Mouse (Mus musculus) mouse trophoblast stem cell (cell line): ENCODE results near the gene Adgrg3.

ENCODE experiments used
- in situ Hi-C, 2 experiments: fragments of 300-500 bp; cut with MseI, MboI; formaldehyde crosslinking; loops; 2 replicates in 1 of 2; 3 replicates in 1 of 2; pipeline ENCODE4 v1.15.1; 2025

Gene Adgrg3

DNA sequence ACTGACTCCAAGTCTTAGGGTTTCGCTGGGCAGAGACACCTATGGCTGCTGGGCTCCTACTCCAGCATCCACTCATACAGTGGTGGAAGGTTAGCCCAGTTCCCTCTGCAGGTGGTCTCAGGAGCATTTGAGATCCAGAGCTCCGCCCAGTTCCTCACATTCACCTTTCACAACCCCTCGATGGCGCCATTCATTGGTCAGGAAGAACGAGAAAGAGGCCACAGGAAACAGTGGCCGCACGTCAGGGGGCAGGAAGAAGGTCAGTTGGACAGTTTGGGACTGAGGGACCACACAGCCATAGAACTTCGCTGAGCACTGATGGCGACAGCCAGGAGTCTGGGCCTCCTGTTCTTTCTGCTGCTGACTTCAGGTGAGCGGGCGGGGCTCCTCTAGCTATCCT is at the start of gene Adgrg3:
Adgrg3 (plus strand) TSS at position 242 of the 400 bp plus-strand sequence.
- in situ Hi-C loops: no loop called here

DNA sequence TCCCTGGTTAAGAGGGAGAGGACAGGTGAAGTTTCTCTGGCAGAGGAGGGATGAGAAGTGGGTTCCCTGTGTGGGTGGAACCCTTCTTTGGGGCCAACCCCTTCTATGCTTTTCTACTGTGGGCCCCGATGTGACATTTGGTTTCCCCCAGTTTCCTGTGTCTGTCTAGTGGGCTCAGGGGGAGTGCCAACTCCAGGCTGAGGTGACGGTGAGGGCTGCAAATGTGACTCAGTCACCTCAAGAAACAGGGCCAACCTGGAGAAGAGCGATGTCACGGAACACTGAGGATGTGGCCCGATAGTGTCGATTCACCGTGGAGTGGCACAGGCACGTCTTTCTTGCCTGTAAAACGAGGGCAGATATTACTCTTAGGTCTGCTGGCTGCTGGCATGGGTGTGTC is 44.2 kb upstream of the Adgrg3 start:
- in situ Hi-C loops: no loop called here

DNA sequence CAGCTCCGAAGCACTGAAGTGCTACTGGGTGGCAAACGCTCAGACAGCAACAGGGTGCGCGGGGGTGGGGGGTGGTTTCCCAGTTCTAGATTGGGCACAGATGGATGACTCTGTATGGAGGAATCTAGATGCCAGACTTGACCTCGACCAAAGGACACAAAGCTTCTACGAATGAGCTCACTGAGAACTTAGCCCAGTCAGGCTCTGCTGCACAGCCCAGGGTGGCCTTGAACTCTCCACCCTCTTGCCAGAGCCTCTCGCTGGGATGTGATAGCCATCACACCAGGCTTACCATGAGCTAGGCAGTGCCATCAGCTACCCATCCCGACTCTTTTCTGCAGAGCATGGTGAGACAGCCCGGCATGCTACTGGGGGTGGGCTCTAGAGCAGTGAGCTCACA is 43.7 kb upstream of the Adgrg3 start:
- in situ Hi-C loops: no loop called here

DNA sequence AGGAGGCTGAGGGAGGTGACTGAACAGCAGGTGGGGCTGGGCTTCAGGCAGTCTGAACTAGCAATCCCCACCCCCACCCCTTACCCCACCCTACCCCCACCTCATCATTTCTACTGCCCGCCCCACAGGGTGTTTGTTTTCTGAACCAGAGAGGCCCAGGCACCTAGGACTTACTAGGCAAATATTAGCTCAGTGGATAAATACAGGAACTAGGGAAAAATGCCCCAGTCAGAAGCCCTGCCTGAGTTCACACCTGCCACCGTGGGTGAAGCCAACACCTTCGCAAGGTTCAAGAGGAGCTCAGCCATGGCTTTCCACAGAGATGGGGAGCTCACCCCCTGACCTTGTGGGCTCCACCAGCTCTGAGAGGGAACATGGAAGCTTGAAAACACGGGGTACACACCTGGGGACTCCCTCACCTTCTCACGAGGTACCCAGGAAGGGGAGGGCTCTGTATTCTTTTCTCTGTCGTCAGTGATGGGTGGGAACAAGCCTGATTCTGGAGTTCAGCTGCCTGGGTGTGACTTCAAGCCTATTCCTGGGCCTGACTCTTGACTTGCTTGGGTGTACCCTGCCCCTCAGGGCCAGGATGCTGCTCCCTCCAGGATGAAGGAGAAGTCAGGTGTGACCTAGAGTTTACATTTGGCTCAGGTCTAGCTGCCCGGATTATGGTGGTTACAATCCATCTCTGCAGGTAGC is 42.9 kb upstream of the Adgrg3 start, which contains the start of gene Adgrg1:
Adgrg1 (plus strand) TSS at position 285 of the 699 bp plus-strand sequence.
- in situ Hi-C loops: no loop called here

DNA sequence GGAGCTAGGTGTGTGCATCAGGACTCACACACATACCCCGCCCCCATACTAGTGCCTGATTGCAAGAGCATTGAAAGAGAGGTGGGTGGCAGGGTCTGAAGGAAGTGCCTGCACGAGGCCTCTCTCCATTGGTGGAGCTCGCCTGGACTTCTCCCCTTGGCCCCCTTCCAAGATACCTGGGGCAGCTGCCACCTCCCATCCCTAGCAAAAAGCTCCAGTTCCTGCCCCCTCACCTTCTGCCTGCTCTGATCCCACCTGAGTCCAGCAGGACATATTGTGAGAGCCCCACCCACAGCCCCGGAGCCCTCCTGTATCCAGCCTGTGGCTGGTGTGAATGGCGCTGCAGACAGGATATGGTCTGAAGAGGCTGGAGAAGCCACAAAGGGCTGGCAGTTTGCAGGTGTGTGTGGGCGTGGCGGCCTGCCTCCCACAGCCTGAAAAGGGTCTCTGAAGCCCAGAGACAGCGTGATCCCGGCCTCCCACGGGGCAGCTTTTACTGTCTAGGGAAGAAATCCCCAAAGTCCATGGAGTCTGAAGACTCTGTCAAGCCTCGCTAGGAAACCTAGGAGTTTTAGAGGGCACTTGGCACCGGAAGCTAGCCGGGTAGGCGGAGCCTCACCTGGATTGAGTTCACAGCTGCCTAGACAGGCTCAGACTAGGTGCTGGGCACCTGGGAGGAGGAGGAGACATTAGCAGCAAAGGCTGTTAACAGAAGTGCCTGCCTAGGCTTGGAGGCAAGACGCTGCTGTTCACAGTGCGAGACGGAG is 40.7 kb upstream of the Adgrg3 start:
- in situ Hi-C loops: no loop called here

DNA sequence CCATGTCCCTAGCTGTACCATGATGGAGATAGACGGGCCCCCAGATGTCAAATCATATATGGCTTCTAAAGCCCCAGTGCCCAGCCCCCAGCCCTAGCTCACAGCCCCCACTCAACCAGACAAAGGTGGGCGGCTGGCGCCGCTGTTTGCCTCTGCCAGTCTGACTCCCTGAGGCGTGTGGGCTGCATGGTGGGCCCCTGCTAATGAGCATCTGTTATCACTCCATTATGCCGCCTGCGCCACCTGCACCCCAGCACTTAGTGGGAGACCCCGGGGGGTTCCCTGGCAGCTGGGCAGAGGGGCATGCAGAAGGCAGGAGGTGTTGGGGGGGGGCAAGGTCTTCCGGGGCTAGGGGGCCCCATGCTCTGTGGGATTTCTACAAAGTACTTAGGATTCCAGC is 39.4 kb upstream of the Adgrg3 start:
- in situ Hi-C loops: no loop called here

DNA sequence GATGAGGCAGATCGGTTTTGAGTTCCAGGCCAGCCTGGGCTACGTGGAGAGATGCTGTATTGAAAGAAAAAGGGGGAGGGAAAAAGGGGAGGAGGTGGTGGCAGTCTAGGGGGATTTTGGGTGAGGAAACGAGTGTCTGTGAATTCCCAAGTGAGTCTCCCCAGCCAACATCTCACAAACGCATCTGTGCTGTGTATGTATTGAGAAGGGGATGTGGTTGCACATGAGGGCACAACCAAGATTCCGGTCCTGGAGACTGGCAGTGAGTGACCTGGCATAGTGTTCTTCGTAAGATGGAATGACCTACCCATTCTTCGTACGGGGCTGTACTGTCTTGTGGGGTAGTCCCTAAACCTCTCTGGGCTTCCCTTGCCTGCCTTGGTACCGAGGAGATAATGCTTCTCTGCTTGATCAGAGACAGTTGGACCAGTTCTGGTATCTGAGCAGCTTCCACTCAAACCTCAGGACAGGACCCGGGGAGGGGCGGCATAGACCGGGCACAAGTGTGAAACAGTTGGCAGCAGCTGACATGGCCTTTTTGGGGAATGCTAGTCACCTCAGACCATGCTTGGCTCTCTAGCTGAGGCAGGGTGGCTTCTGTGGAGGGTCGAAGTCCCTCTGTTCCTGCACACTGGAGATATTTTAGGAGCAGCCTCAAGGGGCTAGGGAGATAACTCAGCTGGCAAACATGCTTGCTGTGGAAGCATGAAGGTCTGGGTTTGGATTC is 38.7 kb upstream of the Adgrg3 start:
- in situ Hi-C loops: no loop called here

DNA sequence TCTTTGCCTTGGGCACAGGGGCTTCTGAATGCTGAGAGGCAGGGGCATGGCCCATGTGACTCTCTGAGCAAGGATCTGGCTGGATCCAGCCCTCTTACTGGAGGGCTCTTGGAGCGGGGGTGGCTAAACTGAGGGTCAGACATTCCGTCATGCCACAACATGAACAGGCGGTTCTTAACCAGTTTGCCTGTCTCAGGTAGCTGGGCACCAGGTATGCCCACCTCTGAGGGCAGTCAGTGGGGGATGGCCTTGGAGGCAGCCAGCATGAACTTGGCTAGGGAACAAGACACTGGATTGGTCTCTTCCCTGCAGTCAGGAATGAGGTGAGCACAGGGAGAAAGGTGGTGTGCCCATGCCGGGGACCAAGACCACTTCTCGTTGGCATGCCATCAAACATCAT is 37.3 kb upstream of the Adgrg3 start:
- in situ Hi-C loops: no loop called here

DNA sequence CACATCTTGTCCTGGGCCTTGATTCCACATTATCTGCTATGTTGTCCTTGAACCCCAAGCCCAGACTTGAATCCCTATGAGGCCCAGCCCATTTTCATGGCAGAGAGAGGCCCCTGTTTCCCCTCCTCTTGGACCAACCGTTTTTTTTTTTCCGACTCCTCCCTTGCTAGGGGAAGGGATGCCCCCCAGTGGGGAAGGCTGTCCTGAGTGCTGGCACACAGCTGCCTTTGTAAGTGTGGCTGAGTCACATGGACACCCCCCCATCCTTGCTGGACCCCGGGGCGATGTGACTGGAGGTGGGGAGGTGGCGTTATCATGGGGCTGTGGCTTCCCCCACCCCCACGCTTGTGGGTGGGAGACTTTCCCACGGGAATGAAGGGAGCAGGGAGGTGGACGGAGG is 36.5 kb upstream of the Adgrg3 start:
- in situ Hi-C loops: no loop called here

DNA sequence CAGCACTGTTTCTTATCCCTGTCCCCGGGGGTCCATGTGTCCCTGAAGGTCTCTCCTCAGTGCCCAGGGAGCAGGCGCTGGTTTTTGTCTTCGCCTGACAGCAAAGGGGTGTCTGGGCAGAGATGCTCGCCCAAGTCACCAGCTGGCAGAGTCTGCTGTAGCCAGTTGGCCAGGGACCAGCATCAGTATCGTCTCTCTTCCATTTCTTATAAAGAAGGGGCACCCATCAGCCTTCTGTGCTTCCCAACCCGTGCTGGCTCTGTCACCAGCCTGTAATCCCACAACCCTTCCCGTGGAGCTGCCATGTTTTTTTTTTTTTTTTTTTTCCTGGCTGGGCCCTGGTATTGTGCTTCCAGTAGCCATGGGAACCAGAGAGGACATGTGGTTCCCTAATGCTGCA is 35.6 kb upstream of the Adgrg3 start:
- in situ Hi-C loops: no loop called here

DNA sequence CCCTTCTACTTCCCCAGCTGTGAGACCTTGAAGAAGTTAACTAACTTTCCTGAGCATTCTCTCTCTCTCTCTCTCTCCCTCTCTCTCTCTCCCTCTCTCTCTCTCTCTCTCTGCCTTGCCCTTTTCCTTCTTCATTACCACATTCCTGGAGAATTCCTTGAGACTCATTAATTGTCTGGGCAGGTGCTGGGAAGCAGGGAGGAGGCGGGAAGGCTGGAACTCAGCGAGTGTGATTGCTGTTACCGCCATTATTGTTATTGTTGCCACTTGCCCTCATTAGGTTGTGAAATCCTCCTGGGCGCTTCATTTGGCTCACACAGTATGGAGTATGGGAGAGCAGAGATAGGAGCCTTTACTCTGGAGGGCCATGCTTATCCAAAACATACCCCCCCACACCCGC is 34.3 kb upstream of the Adgrg3 start:
- in situ Hi-C loops: no loop called here

DNA sequence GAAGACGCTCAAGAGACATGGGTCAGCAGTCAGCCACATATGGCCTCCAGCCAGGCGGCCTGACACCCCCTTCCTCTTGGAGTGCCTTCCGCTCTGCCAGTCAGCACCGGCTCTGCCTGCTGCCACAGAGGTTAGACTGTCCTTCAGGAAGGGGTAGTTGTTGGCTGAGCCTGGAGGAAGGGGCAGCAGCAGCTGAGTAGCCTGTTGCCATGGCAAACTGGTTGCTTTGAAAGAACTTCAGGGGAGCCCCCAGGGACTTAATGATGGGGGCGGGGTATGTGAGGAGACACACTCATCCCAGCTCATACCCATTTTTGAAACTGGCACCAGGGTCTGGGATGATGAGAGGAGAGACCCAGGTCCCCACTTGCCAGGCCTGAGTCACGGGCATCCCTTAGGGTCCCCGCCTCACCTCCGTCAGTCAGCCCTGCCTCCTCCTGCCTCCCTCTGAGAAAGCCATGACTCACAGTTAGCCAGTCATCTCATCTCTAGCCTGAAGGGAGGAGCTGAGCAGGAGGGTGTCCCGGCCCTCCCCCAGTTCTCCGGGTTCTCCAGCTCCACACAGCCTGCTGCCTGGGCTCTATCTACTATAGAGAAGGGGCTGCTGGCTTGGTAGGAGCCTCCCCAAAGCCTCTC is 33.5 kb upstream of the Adgrg3 start:
- in situ Hi-C loops: no loop called here

DNA sequence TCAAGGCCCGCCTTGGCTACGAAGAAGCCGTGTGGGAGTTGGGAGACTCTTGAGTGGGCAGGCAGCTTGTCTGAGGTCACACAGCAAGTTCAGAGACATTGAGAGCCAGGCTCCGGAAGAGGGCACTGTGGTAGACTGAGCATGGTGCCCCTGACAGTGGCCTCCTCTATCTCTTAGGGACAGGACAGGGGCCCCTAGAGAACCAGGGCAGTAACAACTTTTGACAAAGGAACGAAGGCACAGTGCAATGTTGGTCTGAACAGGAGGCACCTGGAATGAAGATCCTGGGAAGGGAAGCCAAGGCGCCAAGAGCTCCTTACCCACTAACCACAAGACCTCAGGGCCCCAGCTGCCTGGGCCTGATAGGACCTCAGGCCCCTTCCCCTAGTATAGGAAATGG is 32.5 kb upstream of the Adgrg3 start:
- in situ Hi-C loops: no loop called here

DNA sequence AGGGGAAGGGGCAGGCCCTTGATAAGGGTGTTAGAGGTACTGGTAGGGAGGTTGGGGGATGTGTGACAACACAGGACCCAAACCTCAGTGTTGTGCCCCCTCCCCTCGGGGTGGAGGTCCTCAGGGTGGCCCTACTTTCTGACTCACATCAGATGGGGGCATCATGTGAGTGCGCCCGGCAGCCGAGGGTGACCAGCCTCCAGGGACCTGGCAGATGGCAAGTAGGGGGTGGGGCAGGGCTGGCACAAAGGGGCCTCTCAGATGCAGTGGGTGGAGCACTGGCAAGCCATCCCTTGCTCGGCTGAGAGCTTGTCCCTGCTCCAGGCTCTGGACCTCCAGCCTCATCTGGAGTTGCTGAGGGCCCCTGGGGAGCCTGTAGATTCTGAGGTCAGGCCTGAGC is 30.8 kb upstream of the Adgrg3 start:
- in situ Hi-C loops: no loop called here

DNA sequence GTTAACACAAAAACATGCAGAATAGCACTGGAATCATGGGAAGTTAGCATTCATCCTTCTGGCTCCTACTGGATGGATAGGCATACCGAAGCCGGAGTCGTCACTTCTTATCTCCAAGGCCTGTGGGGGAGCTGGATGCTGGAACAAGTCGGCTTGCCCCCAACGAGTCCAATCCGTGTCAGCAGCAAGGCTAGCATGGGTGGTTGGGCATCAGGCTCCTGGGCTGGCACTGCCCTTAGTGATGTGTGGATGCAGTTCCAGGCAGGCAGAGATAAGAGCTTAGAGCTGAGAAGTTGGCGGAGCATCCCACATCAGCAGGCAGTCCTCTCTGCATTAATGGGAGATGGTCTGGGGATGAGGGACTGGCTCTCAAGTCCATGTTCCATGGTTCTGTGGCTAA is 29.9 kb upstream of the Adgrg3 start:
- in situ Hi-C loops: no loop called here

DNA sequence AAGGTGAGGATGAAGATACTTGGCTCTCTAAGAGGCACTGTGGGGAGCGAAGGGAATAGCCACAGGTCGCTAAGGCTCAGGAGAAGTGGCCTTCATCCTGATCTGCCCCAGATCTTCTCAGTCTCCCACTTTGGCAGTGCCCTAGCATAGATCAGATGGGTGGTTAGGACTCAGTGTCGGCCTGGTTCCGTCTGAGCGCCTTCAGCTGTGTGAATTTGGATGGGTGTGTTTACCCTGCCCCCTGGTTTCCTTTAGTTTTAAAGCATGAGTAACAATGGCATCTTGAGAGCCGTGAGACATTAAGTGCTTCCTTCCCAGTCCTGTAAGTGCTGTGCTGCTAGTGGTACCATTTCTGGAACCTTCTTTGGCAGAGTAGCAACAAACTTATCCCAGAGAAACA is 28.9 kb upstream of the Adgrg3 start:
- in situ Hi-C loops: no loop called here

DNA sequence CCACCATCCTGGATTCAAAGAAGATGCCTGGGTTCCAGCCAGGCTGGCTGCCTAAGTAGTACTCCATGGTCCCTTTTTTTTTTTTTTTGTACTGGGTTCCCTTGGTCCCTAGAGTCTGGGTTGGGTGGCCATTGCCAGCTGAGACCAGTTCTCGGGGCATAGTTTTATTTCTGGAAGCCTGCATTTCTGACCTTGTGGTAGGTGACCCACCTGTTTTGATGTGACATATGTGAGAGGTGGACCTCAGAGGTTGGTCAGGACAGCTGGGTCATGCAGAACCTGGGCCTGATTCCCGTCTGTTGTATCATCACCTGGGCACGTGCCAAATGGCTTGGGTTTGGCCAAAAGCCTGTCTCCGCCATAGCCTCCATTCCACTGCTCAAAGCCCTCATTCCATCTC is 27.8 kb upstream of the Adgrg3 start:
- in situ Hi-C loops: no loop called here

DNA sequence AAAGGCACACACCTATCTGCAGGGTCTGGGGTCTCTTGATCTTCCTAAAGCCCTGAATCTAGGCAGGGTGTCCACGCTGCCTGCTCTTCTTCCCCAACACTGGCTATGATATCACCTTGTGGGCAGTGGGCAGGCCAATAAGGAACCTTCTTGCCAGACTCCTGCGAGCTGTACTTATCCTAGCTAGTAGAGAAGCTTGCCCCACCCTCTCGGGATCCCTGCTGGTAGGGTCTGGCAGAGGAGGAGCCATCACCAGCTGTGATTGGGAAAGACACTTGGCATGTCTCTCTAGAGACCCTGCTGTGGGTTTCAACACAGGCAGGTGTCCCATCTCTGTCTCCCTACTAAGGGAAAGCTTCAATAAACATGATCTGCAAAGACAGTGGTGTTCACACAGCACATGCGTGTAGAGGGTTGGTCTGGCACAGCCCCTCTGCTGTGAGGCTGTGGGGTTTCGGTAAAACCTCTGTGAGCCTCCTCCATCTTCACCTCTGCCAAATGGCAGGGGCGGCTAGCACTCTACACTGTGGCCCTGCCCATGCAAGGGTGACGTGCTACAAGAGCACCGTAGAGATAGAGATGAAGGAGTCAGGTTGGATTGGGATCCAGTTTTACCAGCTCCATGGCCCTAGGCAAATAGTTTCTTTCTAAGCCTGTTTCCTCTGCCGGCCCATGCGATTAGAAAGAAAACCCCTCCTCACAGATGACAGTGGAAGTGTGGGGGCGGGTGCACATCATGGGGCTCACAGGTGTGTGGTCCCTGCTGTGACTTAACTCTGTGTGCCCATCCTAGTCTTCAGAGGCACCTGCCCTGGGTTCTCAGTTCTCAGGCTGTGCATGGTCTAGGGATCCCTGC is 26.7 kb upstream of the Adgrg3 start:
- in situ Hi-C loops: no loop called here

DNA sequence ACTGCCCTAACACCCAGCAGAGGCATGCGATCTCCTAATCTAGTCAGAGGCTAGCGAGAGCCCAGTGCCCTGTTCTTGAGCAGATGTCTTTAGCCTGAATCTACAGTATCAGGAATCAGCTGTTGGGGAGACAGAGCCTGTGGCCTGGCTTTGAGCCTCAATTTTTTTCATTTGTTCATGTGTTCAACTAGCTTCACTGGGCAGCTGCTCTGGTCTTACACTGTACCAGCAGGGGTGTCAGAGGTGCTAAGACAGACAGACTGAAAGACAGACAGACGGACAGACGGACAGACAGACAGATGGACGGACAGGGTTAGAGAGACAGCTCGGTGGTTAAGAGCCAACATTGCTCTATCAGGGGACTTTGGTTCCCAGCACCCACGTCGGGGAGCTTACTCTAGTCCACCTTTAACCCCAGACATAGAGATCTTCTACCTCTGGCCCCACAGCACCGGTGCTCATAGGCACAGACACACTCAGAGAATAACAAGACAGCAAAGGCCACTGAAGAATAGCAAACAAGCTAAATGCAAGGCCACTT is 26.0 kb upstream of the Adgrg3 start:
- in situ Hi-C loops: no loop called here

DNA sequence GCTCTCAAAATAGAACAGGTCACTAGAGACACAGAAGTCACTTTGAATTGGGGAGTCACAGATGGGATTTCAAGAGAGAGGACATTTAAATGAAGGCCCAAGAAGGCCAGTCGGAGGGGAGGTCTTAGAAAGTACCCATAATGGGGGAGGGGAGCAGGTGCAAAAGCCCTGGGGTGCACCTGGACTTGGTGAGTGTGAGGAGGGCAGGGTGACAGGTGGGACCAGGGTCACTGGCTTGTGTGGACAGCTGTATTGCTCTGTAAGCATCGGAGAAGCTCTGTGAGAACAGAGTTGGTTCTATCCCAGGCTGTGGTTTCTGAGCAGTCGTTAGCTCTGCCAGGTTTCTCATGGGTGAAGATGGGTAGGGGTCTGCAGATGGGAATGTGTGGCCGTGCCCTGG is 25.5 kb upstream of the Adgrg3 start:
- in situ Hi-C loops: no loop called here

DNA sequence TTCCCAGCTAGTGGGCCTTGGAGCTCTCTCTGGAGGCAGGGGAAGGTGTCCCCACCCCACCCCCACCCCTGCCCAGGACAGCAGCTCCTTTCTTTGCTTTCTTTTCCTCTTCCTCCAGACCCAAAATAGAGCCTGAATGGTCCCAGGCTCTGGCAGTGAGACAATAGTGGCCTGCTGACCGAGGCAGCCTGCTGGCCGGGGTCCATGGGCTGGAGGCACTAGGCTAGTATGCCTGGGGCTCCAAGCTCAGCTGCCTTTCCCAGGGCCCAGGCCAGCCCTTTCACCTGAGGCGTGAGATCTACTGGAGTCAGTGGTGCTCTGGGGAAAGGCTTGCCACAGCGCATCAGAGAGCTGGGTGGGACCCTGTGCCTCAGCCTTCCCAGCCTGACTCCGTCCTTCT is 25.0 kb upstream of the Adgrg3 start:
- in situ Hi-C loops: no loop called here
